Mouse (Mus musculus) CD4-positive naive resting alpha-beta T cell, adult 76 days (primary cell): Measurements from ENCODE around the gene Scgb2b21. TPM values are rescaled to one million over a fixed set of nuclear protein-coding genes. Genes with fewer than 3 reads are reported as not detected.

Experiments used
- total RNA-seq: library from RNA; stranded (reverse); gene quantifications from one replicate; pipeline ENCODE4 v1.2.4, GENCODE M21; 2023

The Scgb2b21 gene
- total RNA-seq: not detected

GRCm38 (mm10) chr7:33520358-33520757 is at the start of gene Scgb2b21:
Scgb2b21 (minus strand) TSS chr7:33520458.

Other genes starting within 250 kb of the Scgb2b21 start
- not detected for gene Scgb2b19, start 240.1 kb downstream of the Scgb2b21 start, total RNA-seq
- not detected for gene Scgb1b19, start 233.2 kb downstream of the Scgb2b21 start, total RNA-seq
- not detected for gene Scgb2b20, start 154.1 kb downstream of the Scgb2b21 start, total RNA-seq
- gene Scgb1b20, start 147.2 kb downstream of the Scgb2b21 start, total RNA-seq: not detected
- gene Scgb2b24, start 218.9 kb upstream of the Scgb2b21 start, total RNA-seq: not detected
- not detected for gene Scgb1b24, start 223.3 kb upstream of the Scgb2b21 start, total RNA-seq